8 mouse cellular contexts compared by ENCODE assay signal in the genomic region with DNA sequence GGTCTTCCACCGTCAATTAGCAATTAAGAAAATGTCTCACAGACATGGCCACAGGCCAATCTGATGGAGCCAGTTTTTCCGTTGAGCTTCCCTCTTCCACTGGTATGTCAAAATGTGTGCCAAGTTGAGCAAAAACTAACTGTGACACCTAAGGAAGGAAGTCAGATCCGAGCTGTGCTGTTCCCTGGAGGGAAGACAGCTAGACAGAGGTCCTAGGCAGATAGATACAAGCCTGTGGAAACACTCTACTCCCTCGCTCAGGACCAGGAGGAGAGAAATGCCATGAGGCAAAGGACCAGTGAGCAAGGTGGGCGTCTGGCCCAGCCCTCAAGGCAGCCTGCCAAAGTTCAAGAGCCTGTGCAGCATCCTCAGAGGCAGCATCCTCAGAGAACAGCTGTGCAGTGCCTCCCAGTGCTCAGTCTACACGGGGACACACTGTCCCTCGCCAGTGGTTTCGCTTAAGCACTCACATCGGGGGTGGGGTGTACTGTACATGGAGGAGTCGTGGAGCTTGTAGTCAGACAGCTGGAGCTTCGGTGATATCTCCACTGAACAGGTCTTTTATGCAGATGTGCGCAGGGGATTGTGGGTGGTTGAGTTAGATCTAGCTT. TPM values are rescaled to one million over a fixed set of nuclear protein-coding genes. Genes with fewer than 3 reads are reported as not detected.
DNase-seq lines count a peak whose midpoint lies in the region; ATAC-seq and TF ChIP-seq lines count a peak whose summit lies in the region.

No protein-coding gene starts in this region.

- H3K4me1 ChIP-seq in forebrain, embryonic 14.5 days (ENCODE audit: control insufficient read depth, insufficient read depth, low read length), result peaks cover 8% of the 10 kb centered on the region
- peaks cover 12% of the 10 kb centered on the region for H3K4me1 ChIP-seq in forebrain, embryonic 11.5 days (replicated peaks; ENCODE audit: control insufficient read depth, insufficient read depth, low read length)
- H3K4me1 ChIP-seq in intestine, embryonic 15.5 days (replicated peaks), result no peaks in the 10 kb centered on the region
- no peaks in the 10 kb centered on the region for H3K4me1 ChIP-seq in liver, embryonic 12.5 days
- peaks cover 4% of the 10 kb centered on the region for H3K4me1 ChIP-seq in olfactory bulb, adult 2 months (ENCODE audit: control insufficient read depth, insufficient read depth, low read length)

- peak; percentile 41; the same call in 1 of the 2 replicates for ATAC-seq in forebrain, embryonic 14.5 days
- ATAC-seq in forebrain, embryonic 11.5 days (replicated peaks; ENCODE audit: low FRiP score), result no peak
- peak; percentile 45; the same call in 1 of the 2 replicates for ATAC-seq in intestine, embryonic 15.5 days
- ATAC-seq in liver, embryonic 12.5 days, result peak; percentile 79

- TF ChIP-seq CTCF in olfactory bulb, adult 2 months (IDR thresholded peaks at IDR 0.05; ENCODE audit: insufficient read depth, low read depth, low read length), result no peak

- no peak overlapping the region for H3K9ac ChIP-seq in forebrain, embryonic 14.5 days (ENCODE audit: low read length)
- H3K9ac ChIP-seq in forebrain, embryonic 11.5 days (ENCODE audit: low read length), result no peak overlapping the region
- H3K9ac ChIP-seq in intestine, embryonic 15.5 days, result no peak overlapping the region
- no peak overlapping the region for H3K9ac ChIP-seq in liver, embryonic 12.5 days

- DNase-seq in forebrain, embryonic 14.5 days (ENCODE audit: low spot score), result peak; percentile 22
- DNase-seq in forebrain, embryonic 11.5 days (ENCODE audit: low spot score), result no peak
- DNase-seq in ES-CJ7 (ENCODE audit: low read depth, low spot score), result peak; percentile 31
- peak; percentile 25 to 29 for DNase-seq in frontal cortex, postnatal 36 days (ENCODE audit: low spot score in 2 of 2)
- DNase-seq in spleen, adult 12 weeks (ENCODE audit: low spot score), result no peak

- no peak for TF ChIP-seq POLR2A in olfactory bulb, adult 2 months (IDR thresholded peaks at IDR 0.05; ENCODE audit: insufficient read depth, low read depth, low read length)

- no peak overlapping the region for H3K4me2 ChIP-seq in forebrain, embryonic 14.5 days (ENCODE audit: low read length)
- no peak overlapping the region for H3K4me2 ChIP-seq in forebrain, embryonic 11.5 days (ENCODE audit: low read depth, low read length, severe bottlenecking)
- H3K4me2 ChIP-seq in intestine, embryonic 15.5 days (replicated peaks), result no peak overlapping the region
- H3K4me2 ChIP-seq in liver, embryonic 12.5 days, result peak overlapping the region; percentile 35

- no peaks in the 10 kb centered on the region for H3K9me3 ChIP-seq in forebrain, embryonic 14.5 days (replicated peaks; ENCODE audit: control insufficient read depth, low read length)
- no peaks in the 10 kb centered on the region for H3K9me3 ChIP-seq in forebrain, embryonic 11.5 days (ENCODE audit: control insufficient read depth, low read length)
- no peaks in the 10 kb centered on the region for H3K9me3 ChIP-seq in intestine, embryonic 15.5 days
- H3K9me3 ChIP-seq in liver, embryonic 12.5 days (replicated peaks), result no peaks in the 10 kb centered on the region

- 72% methylated on average over 12 of the region's 12 CpGs for WGBS in forebrain, embryonic 14.5 days
- WGBS in forebrain, embryonic 11.5 days, result 87% methylated on average over 12 of the region's 12 CpGs
- WGBS in intestine, embryonic 15.5 days, result 73% methylated on average over 12 of the region's 12 CpGs
- WGBS in liver, embryonic 12.5 days (ENCODE audit: insufficient replicate concordance), result 49% methylated on average over 12 of the region's 12 CpGs
- WGBS in olfactory bulb, adult 2 months, result 33% methylated on average over 12 of the region's 12 CpGs

- no peak overlapping the region for H3K4me3 ChIP-seq in forebrain, embryonic 14.5 days (ENCODE audit: low read depth, low read length)
- H3K4me3 ChIP-seq in forebrain, embryonic 11.5 days (ENCODE audit: low read depth, low read length), result no peak overlapping the region
- H3K4me3 ChIP-seq in intestine, embryonic 15.5 days (replicated peaks), result no peak overlapping the region
- H3K4me3 ChIP-seq in liver, embryonic 12.5 days, result no peak overlapping the region
- H3K4me3 ChIP-seq in olfactory bulb, adult 2 months (ENCODE audit: insufficient read depth, low read depth, low read length), result no peak overlapping the region

- 0 out of 2 replicates have a peak, but pooled peaks cover 3% of the 10 kb centered on the region for H3K27me3 ChIP-seq in forebrain, embryonic 14.5 days (replicated peaks; ENCODE audit: control insufficient read depth, insufficient read depth, low read length)
- H3K27me3 ChIP-seq in forebrain, embryonic 11.5 days (ENCODE audit: control insufficient read depth, insufficient read depth, low read length), result peaks cover 37% of the 10 kb centered on the region
- no peaks in the 10 kb centered on the region for H3K27me3 ChIP-seq in intestine, embryonic 15.5 days (replicated peaks)
- no peaks in the 10 kb centered on the region for H3K27me3 ChIP-seq in liver, embryonic 12.5 days (replicated peaks)

- no peak overlapping the region for H3K27ac ChIP-seq in forebrain, embryonic 14.5 days (ENCODE audit: low read depth, low read length)
- H3K27ac ChIP-seq in forebrain, embryonic 11.5 days (ENCODE audit: low read depth, low read length), result no peak overlapping the region
- no peak overlapping the region for H3K27ac ChIP-seq in intestine, embryonic 15.5 days
- no peak overlapping the region for H3K27ac ChIP-seq in liver, embryonic 12.5 days
- H3K27ac ChIP-seq in olfactory bulb, adult 2 months (ENCODE audit: insufficient read depth, low read depth, low read length), result peak overlapping the region; percentile 40; the same call in 1 of the 2 replicates

- H3K36me3 ChIP-seq in forebrain, embryonic 14.5 days (ENCODE audit: control insufficient read depth, insufficient read depth, low read length), result peaks cover 51% of the 10 kb centered on the region
- no peaks in the 10 kb centered on the region; the same call in 1 of the 2 replicates for H3K36me3 ChIP-seq in forebrain, embryonic 11.5 days (ENCODE audit: control insufficient read depth, insufficient read depth, low read length)
- H3K36me3 ChIP-seq in intestine, embryonic 15.5 days, result peaks cover 19% of the 10 kb centered on the region
- H3K36me3 ChIP-seq in liver, embryonic 12.5 days, result 0 out of 2 replicates have a peak, but pooled peaks cover 7% of the 10 kb centered on the region

RNA-seq across cellular contexts. Expression of a gene that starts 36.6 kb away (rescaled TPM):
- polyA plus RNA-seq in forebrain, embryonic 14.5 days (2014; fragmentation: Nextera tagmentation; extraction: Ambion mirVana), result 73.8 and 94.0 TPM in 2 replicates
- 67.2 and 71.4 TPM in 2 replicates for polyA plus RNA-seq in forebrain, embryonic 11.5 days (2014; fragmentation: Nextera tagmentation; extraction: Ambion mirVana)
- 75.5 and 83.0 TPM in 2 replicates for polyA plus RNA-seq in intestine, embryonic 15.5 days (2015; fragmentation: Nextera tagmentation; extraction: Ambion mirVana)
- 66.2 and 70.4 TPM in 2 replicates for polyA plus RNA-seq in liver, embryonic 12.5 days (2016; fragmentation: Nextera tagmentation; extraction: Ambion mirVana)
- not detected in 2 replicates for polyA plus RNA-seq in olfactory bulb, adult 2 months (2012; ENCODE audit: insufficient read depth, insufficient read length, low replicate concordance, missing spikeins)

RNA-seq across cellular contexts. Expression of a gene that starts 53.1 kb away (rescaled TPM):
- 0.37 TPM in 1 of 2 replicates, not detected in the other for polyA plus RNA-seq in forebrain, embryonic 14.5 days (2014; fragmentation: Nextera tagmentation; extraction: Ambion mirVana)
- polyA plus RNA-seq in forebrain, embryonic 11.5 days (2014; fragmentation: Nextera tagmentation; extraction: Ambion mirVana), result 0.48 and 0.75 TPM in 2 replicates
- polyA plus RNA-seq in intestine, embryonic 15.5 days (2015; fragmentation: Nextera tagmentation; extraction: Ambion mirVana), result 0.52 and 0.78 TPM in 2 replicates
- 0.48 and 0.56 TPM in 2 replicates for polyA plus RNA-seq in liver, embryonic 12.5 days (2016; fragmentation: Nextera tagmentation; extraction: Ambion mirVana)
- polyA plus RNA-seq in olfactory bulb, adult 2 months (2012; ENCODE audit: insufficient read depth, insufficient read length, low replicate concordance, missing spikeins), result not detected in 2 replicates

Comparison
In these comparisons a context has a peak if more than half of its experiments do, and no peak if none do; other contexts are left out.
1. DNase-seq: peak in forebrain, embryonic 14.5 days (single experiment), ES-CJ7 (single experiment) and frontal cortex, postnatal 36 days (2 of 2); none in forebrain, embryonic 11.5 days (single experiment) and spleen, adult 12 weeks (single experiment).